Mouse (Mus musculus) heart, adult 11 months (tissue): ENCODE measurements around the gene Smc5.

ENCODE experiments used
- DNase-seq: peaks from one replicate; pipeline ENCODE4 v3.0.0; 2022

The Smc5 gene

GRCm38 (mm10) chr19:23188986-23189385 is 84.7 kb downstream of the Smc5 start:
- DNase-seq = peak; percentile 61

- DNase-seq = no peak
These were observed 86.0 kb downstream of the Smc5 start for GRCm38 (mm10) chr19:23187732-23188131.

- peak; percentile 23 for DNase-seq
These were observed 89.6 kb downstream of the Smc5 start for GRCm38 (mm10) chr19:23184068-23184467.

GRCm38 (mm10) chr19:23183493-23183892 is 90.2 kb downstream of the Smc5 start:
- DNase-seq = peak; percentile 84

GRCm38 (mm10) chr19:23178533-23178932 is 95.2 kb downstream of the Smc5 start:
- DNase-seq = peak; percentile 44

- DNase-seq = peak; percentile 62
These were observed 98.2 kb downstream of the Smc5 start for GRCm38 (mm10) chr19:23175511-23175910.

- DNase-seq = no peak
These were observed 98.6 kb downstream of the Smc5 start for GRCm38 (mm10) chr19:23175090-23175489.

- peak; percentile 80 for DNase-seq
These were observed 102.6 kb downstream of the Smc5 start for GRCm38 (mm10) chr19:23171136-23171535.

GRCm38 (mm10) chr19:23170476-23170875 is 103.2 kb downstream of the Smc5 start:
- peak; percentile 89 for DNase-seq

- DNase-seq = peak; percentile 88
These were observed 104.0 kb downstream of the Smc5 start for GRCm38 (mm10) chr19:23169659-23170050.

- DNase-seq = no peak
These were observed 104.6 kb downstream of the Smc5 start for GRCm38 (mm10) chr19:23168899-23169658.

- DNase-seq = peak; percentile 91
These were observed 107.0 kb downstream of the Smc5 start for GRCm38 (mm10) chr19:23166550-23167284.

- peak; percentile 95 for DNase-seq
These were observed 109.0 kb downstream of the Smc5 start for GRCm38 (mm10) chr19:23164651-23165240.

GRCm38 (mm10) chr19:23163361-23163760 is 110.3 kb downstream of the Smc5 start:
- peak; percentile 92 for DNase-seq

GRCm38 (mm10) chr19:23162877-23163276 is 110.8 kb downstream of the Smc5 start:
- DNase-seq = no peak

GRCm38 (mm10) chr19:23162387-23162809 is 111.3 kb downstream of the Smc5 start:
- DNase-seq = peak; percentile 91

GRCm38 (mm10) chr19:23159780-23160395 is 113.8 kb downstream of the Smc5 start:
- peak; percentile 87 for DNase-seq
